Mouse (Mus musculus) limb, embryonic 11.5 days (tissue): ENCODE data around the gene Xbp1. TPM values are rescaled to one million over a fixed set of nuclear protein-coding genes. Genes with fewer than 3 reads are reported as not detected.
"Not testable (repeated sequence)": the region's sequence is repeated elsewhere in the genome, so short reads cannot be mapped to it uniquely, and the experiment has no call there.

Source experiments
- ATAC-seq: fragments of 200-750 bp; cut with Nextera tagmentation; 2 replicates; pipeline ENCODE4 v1.8.0; 2017; ENCODE audit warnings: low read depth; ENCODE audit not compliant: insufficient number of reproducible peaks, low FRiP score, low TSS enrichment
- DNase-seq: peaks from one replicate; pipeline ENCODE4 v3.0.0-alpha.2; 2015; ENCODE audit warnings: low spot score
- H3K27ac ChIP-seq: fragments of 300-500 bp; sonication (generic); replicated peaks from 2 replicates; pipeline ENCODE4 v1.5.1; 2014; ENCODE audit warnings: low read depth, mild to moderate bottlenecking, low read length
- H3K27me3 ChIP-seq: fragments of 300-500 bp; sonication (generic); 2 replicates; pipeline ENCODE4 v1.6.1; 2014; ENCODE audit warnings: mild to moderate bottlenecking, low read length, mixed read lengths; ENCODE audit not compliant: control insufficient read depth, insufficient read depth
- H3K36me3 ChIP-seq: fragments of 300-500 bp; sonication (generic); 2 replicates; pipeline ENCODE4 v1.6.1; 2014; ENCODE audit warnings: mild to moderate bottlenecking, low read length, moderate library complexity, mixed read lengths; ENCODE audit not compliant: control insufficient read depth, insufficient read depth
- H3K4me1 ChIP-seq: fragments of 300-500 bp; sonication (generic); 2 replicates; pipeline ENCODE4 v1.6.1; 2014; ENCODE audit warnings: low read length, mixed read lengths; ENCODE audit not compliant: control insufficient read depth, insufficient read depth
- H3K4me2 ChIP-seq: fragments of 300-500 bp; sonication (generic); 2 replicates; pipeline ENCODE4 v1.6.1; 2014; ENCODE audit warnings: low read depth, mild to moderate bottlenecking, moderate library complexity; ENCODE audit not compliant: severe bottlenecking
- H3K4me3 ChIP-seq: fragments of 300-500 bp; sonication (generic); 2 replicates; pipeline ENCODE4 v1.5.1; 2014; ENCODE audit warnings: low read depth, low read length
- H3K9ac ChIP-seq: fragments of 300-500 bp; sonication (generic); 2 replicates; pipeline ENCODE4 v1.6.1; 2014; ENCODE audit warnings: mild to moderate bottlenecking, low read length
- H3K9me3 ChIP-seq: fragments of 300-500 bp; sonication (generic); 2 replicates; pipeline ENCODE4 v1.6.1; 2016; ENCODE audit warnings: low read length; ENCODE audit not compliant: control insufficient read depth
- WGBS: fragments of 180-500 bp; shearing (Covaris S2); extraction: QIAGEN DNeasy Blood & Tissue Kit; methylation state at CpG from one replicate; pipeline ENCODE4 v1.1.7; 2014; 5-methylcytosine and 5-hydroxymethylcytosine counted together
- polyA plus RNA-seq: library from polyadenylated mRNA; unstranded; fragments of >200 nt; fragmentation: Nextera tagmentation; extraction: Ambion mirVana; gene quantifications from 2 replicates; pipeline ENCODE4 v1.2.1, GENCODE M21; 2014

Xbp1 gene
- polyA plus RNA-seq, 1 experiment from 2014 or later: 151 TPM

DNA sequence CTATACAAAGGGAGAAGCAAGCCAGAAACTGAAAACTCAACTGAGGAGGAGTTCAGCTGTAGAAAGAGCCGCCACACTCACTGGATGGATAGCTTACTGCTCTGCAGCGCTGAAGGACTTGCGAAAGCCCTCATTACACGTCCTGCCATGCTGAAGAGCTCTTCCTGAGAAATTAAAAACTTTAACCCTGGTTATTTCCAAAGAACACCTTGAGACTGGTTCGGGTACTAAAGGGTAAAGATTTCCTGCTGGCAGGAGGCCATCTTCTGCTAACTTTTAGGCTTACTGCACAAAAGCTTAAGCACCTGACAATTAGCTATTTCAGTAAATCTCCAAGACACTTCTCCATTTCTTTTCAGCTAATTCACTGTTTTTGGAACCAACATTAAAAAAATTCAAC lies 9.7 kb downstream of the Xbp1 start:
- no peak overlapping the region for H3K9ac ChIP-seq
- no peak for ATAC-seq
- WGBS: 87% methylated on average over 5 of the region's 5 CpGs
- peaks cover 30% of the 10 kb centered on the region for H3K36me3 ChIP-seq
- no peak overlapping the region for H3K4me2 ChIP-seq
- H3K4me3 ChIP-seq: no peak overlapping the region
- no peak overlapping the region for H3K27ac ChIP-seq
- H3K9me3 ChIP-seq: no peaks in the 10 kb centered on the region
- no peaks in the 10 kb centered on the region for H3K4me1 ChIP-seq
- no peak for DNase-seq
- H3K27me3 ChIP-seq: no peaks in the 10 kb centered on the region

DNA sequence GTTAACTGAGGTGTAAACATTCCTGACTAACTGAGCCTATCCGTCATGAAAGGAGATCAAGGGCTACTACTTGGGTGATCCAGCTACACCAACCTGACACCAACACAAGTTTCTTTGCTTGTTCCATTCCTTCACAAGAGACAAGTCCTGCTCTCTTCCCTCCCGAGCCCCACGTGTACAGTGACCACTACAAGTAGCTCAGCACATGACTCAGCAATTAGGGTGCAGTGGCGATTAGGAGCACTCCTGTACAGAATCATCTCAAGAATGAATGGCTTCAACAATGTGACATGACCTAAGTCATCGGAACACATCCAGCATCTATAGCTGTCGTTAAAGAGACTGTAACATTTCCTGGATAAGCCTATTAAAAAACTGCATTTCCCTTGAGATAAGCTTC lies 10.3 kb downstream of the Xbp1 start:
- no peak overlapping the region for H3K4me2 ChIP-seq
- H3K36me3 ChIP-seq: peaks cover 29% of the 10 kb centered on the region
- ATAC-seq (no peak), DNase-seq (no peak)
- WGBS: 81% methylated on average over 6 of the region's 6 CpGs
- no peak overlapping the region for H3K4me3 ChIP-seq
- H3K27ac ChIP-seq: no peak overlapping the region
- no peak overlapping the region for H3K9ac ChIP-seq
- H3K4me1 ChIP-seq: no peaks in the 10 kb centered on the region
- H3K27me3 ChIP-seq: no peaks in the 10 kb centered on the region
- no peaks in the 10 kb centered on the region for H3K9me3 ChIP-seq

DNA sequence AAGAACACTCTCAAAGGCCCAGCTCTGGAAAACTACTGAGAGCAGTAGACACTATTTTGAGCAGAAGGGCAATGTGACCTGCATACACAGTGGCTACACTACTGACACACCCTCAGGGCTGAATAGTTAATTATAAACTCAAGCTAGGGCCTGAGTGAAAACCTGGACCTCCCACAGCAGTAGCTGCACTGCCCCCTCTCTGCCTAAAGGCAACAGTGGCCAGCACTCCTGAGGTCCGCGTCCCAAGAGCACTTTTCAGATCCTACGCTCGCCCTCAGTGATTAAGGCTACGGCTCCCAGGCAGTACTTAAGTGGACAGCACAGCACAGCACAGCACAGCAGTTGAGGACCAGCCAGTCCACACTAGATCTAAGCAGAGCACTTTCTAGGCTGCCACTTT lies 12.6 kb downstream of the Xbp1 start:
- DNase-seq (no peak), ATAC-seq (no peak)
- WGBS: 88% methylated on average over 5 of the region's 5 CpGs
- no peaks in the 10 kb centered on the region for H3K4me1 ChIP-seq
- H3K4me3 ChIP-seq: no peak overlapping the region
- H3K27me3 ChIP-seq: no peaks in the 10 kb centered on the region
- H3K36me3 ChIP-seq: peaks cover 27% of the 10 kb centered on the region
- H3K9me3 ChIP-seq: no peaks in the 10 kb centered on the region
- H3K4me2 ChIP-seq: no peak overlapping the region
- H3K9ac ChIP-seq: no peak overlapping the region
- no peak overlapping the region for H3K27ac ChIP-seq

DNA sequence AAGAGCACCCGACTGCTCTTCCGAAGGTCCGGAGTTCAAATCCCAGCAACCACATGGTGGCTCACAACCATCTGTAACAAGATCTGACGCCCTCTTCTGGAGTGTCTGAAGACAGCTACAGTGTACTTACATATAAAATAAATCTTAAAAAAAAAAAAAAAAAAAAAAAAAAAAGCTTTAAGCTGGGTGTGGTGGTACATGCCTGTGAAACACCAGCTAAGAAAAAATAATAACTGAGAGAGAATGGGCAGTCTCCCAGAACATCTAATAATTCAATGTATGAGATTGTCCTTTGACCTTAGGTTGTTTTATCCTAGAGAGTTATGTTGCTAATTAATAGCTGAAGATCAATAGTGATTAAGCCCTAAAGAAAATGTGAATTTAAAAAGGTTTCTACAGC lies 17.0 kb downstream of the Xbp1 start:
- not testable (repeated sequence) for H3K4me3 ChIP-seq, ATAC-seq, H3K27me3 ChIP-seq, H3K9me3 ChIP-seq, H3K27ac ChIP-seq, H3K9ac ChIP-seq, H3K4me2 ChIP-seq, H3K4me1 ChIP-seq, DNase-seq
- WGBS: 87% methylated on average over 4 of the region's 4 CpGs
- peaks cover 15% of the 10 kb centered on the region; the same call in 1 of the 2 replicates for H3K36me3 ChIP-seq

DNA sequence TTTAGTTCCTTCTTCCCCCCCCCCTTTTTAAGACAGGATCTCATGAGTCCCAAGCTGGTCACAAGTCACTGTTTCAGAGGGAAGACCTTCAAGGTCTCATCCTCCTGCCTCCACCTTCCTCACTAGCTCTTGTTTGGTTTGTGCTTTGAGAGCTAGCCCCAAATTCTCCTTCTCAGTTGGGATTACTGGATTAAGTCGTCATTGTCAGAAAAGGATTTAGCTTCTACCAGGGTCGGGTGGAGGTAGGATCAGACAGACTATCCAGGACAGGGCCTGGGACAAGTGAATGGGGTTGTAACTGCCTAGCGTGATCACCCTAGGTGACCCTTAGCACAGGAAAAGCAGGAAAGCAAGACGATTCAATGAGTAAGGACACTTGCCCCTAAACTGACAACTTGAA lies 19.9 kb downstream of the Xbp1 start:
- Histone ChIP-seq H3K36me3 (peaks cover 3% of the 10 kb centered on the region; the same call in 1 of the 2 replicates), H3K27me3 (no peaks in the 10 kb centered on the region), H3K27ac (no peak overlapping the region), H3K4me1 (peaks cover 7% of the 10 kb centered on the region; the same call in 1 of the 2 replicates), H3K9me3 (no peaks in the 10 kb centered on the region), H3K4me3 (peak overlapping the region; percentile 75), H3K9ac (no peak overlapping the region), H3K4me2 (peak overlapping the region; percentile 60)
- DNase-seq: no peak
- 66% methylated on average over 4 of the region's 4 CpGs for WGBS
- ATAC-seq: no peak

DNA sequence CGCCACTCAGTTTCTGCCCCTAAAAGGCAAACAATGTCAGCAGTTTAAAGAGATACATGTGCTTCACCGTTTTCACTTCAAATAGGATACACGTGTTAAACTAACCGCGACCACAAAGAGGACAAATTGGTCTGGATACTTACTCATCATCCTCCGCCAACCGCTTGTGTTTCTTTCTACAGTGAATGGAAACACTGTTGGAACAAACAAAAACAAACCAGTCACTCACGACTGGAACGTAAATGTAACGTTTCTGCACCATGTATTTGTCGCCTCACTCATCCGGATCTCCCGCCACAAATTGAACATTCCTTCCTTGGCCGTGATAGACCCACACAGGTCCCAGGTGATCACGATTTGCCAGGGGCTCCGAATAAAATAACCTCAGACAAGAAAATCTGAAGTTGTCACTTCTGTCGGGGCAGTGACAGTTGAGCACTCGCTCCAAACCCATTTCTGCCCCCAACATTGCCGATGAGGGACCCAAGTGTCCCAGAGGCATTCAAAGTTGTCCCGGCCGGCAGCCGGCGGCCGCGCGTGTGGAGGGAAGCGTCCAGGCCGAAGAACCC lies 20.9 kb downstream of the Xbp1 start:
- Histone ChIP-seq H3K4me3 (peak overlapping the region; percentile 75), H3K27me3 (no peaks in the 10 kb centered on the region), H3K4me2 (peak overlapping the region; percentile 60), H3K27ac (peak overlapping the region; percentile 78; the same call in 1 of the 2 replicates), H3K9me3 (no peaks in the 10 kb centered on the region), H3K36me3 (peaks cover 3% of the 10 kb centered on the region; the same call in 1 of the 2 replicates), H3K4me1 (peaks cover 7% of the 10 kb centered on the region; the same call in 1 of the 2 replicates), H3K9ac (peak overlapping the region; percentile 96)
- WGBS: 2% methylated on average over 28 of the region's 28 CpGs
- ATAC-seq: no peak
- DNase-seq: peak; percentile 62

DNA sequence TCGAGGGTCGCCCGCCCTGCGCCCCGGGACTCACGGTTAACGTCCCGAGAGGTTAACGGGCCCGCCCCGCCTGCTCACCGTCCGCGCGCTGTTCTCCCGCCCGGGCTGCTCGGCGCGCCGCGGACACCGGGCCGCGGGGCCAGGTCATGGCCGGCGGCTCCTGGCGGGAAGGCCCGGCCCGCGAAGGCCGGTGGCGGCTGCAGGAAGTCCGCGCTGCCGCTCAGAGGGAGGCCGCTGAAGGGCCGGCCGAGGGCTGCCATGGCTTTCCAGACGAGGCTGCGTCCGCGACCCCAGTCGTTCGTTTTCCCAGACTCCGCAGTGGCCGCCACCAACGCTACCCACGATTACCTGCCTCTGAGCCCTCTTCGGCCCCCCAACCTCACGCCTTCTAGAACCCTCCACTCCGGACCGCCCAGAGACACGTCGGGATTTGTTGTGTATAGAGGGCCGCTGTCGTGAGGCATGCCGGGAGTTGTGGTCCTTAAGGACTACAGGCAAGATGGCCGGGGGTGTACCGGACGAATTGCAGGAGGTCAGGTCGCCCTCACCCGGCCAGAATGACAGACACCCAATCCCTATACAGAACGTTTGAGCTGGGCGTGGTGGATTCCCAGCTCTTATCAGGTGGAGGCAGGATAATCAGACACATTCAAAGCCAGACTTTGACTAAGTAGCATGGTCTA lies 21.5 kb downstream of the Xbp1 start, which contains the start of gene Ccdc117:
Gene Ccdc117 (minus strand): TSS at position 389 of the 683 bp plus-strand sequence.
- DNase-seq: peak; percentile 92
- H3K9ac ChIP-seq: peak within 1 kb of the TSS; percentile 96
- ATAC-seq: peak; percentile 97
- no peaks in the 10 kb centered on the region for H3K9me3 ChIP-seq
- no peaks in the 10 kb centered on the region; the same call in 1 of the 2 replicates for H3K36me3 ChIP-seq
- peak within 1 kb of the TSS; percentile 60 for H3K4me2 ChIP-seq
- H3K4me1 ChIP-seq: peaks cover 7% of the 10 kb centered on the region; the same call in 1 of the 2 replicates
- H3K27ac ChIP-seq: peak within 1 kb of the TSS; percentile 78
- no peaks in the 10 kb centered on the region for H3K27me3 ChIP-seq
- 0% methylated on average over 64 of the region's 65 CpGs for WGBS
- H3K4me3 ChIP-seq: peak within 1 kb of the TSS; percentile 75

DNA sequence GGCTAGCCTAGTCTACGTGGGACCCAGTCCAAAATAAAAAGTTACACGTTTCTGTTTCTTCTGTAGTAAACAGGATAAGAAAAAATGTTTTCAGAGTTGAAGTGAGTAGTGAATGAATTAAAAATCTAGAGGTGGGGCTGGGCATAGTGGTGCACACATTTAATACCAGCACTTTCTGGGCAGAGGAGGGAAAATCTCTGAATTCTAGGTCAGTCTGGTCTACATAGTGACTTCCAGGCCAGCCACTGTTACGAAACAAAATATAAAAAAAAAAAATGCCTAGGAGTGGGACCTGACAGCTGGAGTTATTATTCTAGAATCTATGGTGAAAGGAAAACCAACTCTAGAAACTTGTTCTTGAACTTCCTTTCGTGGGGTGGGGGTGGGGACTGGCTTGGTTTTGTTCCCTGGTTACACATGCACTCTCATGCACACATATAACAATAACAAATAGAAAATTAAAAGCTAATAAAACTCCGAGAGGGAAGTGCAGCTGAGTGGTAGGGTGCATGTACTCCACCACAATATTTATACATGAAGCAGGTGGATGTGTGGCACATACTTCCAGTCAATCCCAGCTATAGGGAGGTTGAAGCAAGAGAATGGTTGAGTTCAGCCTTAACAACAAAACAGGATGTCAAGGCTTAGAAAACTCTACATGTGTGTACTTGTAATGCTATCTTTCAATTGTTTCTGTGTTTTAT lies 22.2 kb downstream of the Xbp1 start:
- Histone ChIP-seq H3K27me3 (no peaks in the 10 kb centered on the region), H3K4me3 (no peak overlapping the region; the same call in 1 of the 2 replicates), H3K4me2 (peak overlapping the region; percentile 60; the same call in 1 of the 2 replicates), H3K27ac (no peak overlapping the region), H3K36me3 (no peaks in the 10 kb centered on the region; the same call in 1 of the 2 replicates), H3K4me1 (peaks cover 7% of the 10 kb centered on the region; the same call in 1 of the 2 replicates), H3K9ac (no peak overlapping the region), H3K9me3 (no peaks in the 10 kb centered on the region)
- DNase-seq: no peak
- ATAC-seq: no peak
- 52% methylated on average over 5 of the region's 5 CpGs for WGBS
